Mouse (Mus musculus) fibroblast of lung, adult 2 months (primary cell): ENCODE results near the gene Ccdc163.
A peak's percentile ranks its signal among the peaks of the same experiment; 100 is the strongest.

Experiments used
- DNase-seq: peaks from one replicate; pipeline ENCODE4 v3.0.0-alpha.2; 2011; ENCODE audit warnings: low read depth

Gene Ccdc163

GRCm38 (mm10) chr4:116703804-116704203, 4.5 kb upstream of the Ccdc163 start:
- DNase-seq = peak; percentile 49

DNA sequence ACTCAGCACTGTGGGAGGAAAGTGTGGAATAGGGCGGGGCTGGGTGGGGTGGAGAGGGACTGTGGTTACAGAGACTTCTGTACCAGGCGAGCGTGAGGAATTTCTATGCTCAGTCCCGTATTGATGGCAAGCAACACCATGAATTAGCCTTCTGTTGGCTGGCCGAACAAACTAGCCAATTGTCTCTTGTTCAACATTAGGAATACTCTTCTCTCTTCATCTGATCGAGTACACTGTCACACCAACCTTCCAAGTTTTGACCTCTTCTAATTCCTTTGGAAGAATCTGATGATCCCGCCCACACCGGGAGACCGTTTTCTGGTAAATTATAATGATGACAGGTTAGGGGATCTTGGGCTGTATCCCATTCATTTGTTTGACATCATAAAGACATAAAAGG, 643 bp upstream of the Ccdc163 start:
- DNase-seq = no peak

DNA sequence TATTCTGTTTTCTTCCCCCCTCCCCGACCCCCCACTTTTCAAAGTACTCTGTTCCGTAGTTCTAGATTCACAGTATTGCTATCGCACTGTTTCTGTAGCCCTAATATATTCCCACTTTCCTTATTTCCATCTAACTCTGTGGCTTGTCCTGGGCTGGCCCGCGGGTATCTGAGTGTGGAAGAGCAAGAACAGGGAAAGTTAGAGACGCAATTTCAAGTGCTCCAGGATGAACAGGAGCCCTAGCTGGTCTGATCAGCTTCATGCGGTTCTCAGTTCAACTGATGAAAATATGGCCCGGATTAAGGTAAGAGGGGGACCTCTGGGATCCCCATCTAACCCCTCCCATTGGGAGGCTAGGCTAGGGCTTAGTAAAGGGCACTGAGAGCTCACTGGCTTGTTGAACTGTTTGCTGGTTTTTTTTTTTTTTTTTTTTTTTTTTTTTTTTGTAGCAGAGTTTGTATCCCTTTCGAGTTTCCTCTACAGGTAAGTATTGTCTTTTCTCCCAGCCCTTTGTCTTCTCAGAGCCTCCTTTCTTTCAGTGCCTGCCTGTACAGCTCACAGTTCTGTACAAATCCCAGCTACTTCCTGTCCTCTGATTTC, 582 bp downstream of the Ccdc163 start:
- DNase-seq = no peak

- no peak for DNase-seq
These were observed 1.8 kb downstream of the Ccdc163 start for GRCm38 (mm10) chr4:116710154-116710553.

GRCm38 (mm10) chr4:116712536-116712935, 4.2 kb downstream of the Ccdc163 start:
- no peak for DNase-seq

- DNase-seq = peak; percentile 27
These were observed 11.1 kb downstream of the Ccdc163 start for GRCm38 (mm10) chr4:116719396-116719795.

GRCm38 (mm10) chr4:116720343-116721097, 12.2 kb downstream of the Ccdc163 start, which contains the start of gene Tesk2:
Gene Tesk2 (plus strand): TSS chr4:116720948.
- peak; percentile 97 for DNase-seq

DNA sequence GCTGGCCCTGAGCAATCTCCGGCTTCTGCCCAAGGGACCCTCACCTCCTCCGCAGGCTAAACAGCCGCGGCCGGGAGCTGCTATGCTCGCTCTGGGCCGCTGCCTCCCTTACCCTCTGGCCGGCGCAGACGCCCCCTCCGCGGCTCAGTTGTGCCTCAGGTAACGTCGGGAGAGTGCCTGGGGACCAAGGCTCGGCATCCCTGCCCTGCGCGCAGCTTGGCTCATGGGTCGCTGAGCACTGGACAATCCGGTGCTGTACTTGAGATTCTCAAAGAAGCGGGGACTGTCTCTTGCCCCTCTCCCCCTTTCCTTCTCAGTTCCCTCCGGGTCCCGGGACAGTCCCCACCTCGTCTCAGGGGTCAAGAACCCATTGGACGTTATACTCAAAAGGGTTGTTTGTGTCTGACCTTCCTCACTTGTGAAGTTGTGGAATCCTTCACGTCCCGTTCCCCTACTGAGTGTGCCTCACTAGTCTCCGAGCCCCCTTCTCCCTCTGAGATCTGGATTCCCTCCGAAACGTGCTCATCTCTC, 12.9 kb downstream of the Ccdc163 start:
- DNase-seq = no peak

- no peak for DNase-seq
These were observed 13.9 kb downstream of the Ccdc163 start for GRCm38 (mm10) chr4:116722230-116722629.

GRCm38 (mm10) chr4:116725444-116725843, 17.1 kb downstream of the Ccdc163 start:
- DNase-seq = no peak

DNA sequence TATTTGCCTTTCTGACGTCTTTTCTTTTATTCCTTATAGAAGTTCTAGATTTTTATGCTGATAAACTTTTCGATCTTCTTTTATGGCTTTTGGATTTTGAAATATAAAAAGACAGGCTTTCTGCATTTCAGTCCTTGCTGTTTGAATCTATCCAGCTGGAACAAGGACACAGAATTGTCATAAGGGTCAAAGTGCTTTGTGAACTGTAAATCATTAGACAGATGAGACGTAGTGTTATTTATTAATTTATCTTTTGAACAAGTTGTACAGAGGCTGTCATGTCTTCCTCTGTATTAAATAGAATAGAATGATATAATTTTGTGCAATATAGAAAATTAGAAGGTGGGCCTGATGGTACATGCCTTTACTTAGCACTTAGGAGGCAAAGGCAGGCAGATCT, 19.1 kb downstream of the Ccdc163 start:
- no peak for DNase-seq

DNA sequence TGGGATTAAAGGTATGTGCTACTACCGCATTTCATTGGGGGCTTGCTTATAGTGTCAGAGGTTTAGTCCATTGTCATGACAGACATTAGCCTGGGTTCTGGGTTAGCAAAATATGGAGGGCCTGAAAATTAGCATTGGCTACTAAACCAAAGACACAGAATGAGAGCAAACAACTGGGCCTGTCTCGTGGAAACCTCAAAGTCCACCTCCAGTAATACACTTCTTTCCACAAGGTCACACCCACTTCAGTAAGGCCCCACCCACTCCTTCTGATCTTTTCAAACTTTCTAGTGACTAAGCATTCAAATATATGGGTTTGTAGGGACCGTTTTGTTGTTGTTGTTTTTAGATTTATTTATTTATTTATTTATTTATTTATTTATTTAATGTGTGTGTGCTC, 21.2 kb downstream of the Ccdc163 start:
- no peak for DNase-seq

- no peak for DNase-seq
These were observed 22.8 kb downstream of the Ccdc163 start for GRCm38 (mm10) chr4:116731077-116731476.

DNA sequence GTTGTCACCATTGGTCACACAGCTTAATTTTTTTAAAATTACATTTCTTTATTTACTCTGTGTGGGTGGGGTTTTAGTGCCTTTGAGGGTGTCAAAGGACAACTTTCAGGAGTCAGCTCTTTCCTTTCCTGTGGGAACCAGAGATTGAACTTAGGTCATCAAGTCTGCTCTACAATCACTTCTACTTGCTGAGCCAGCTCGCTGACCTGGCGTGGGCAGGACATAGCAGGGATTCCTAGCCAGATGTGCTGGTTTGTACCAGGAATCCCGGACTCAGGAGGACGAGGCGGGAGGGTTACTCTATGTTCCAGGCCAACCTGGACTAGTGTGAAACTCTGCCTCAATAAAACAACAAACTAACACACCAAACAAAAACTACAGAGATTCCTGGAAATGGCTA, 24.0 kb downstream of the Ccdc163 start:
- DNase-seq = no peak

GRCm38 (mm10) chr4:116734996-116735395, 26.7 kb downstream of the Ccdc163 start:
- no peak for DNase-seq

- no peak for DNase-seq
These were observed 30.9 kb downstream of the Ccdc163 start for GRCm38 (mm10) chr4:116738972-116739751.

DNA sequence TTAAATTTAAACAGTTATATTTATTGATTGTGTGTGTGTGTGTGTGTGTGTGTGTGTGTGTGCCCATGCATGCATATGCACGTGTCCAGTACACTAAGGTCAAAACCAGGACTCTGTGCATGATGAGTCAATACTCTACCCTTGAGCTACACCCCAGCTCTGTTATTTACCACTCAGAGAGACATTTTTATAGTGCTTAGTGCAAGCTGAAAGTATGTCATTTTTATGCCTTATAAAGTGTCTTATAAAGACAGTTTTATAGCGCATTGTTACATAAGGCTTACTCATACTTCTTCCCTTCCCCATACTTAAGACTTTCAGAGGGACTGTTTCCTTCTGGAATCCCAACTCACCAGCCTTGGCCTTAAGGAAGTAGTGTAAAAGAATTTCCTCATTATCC, 41.4 kb downstream of the Ccdc163 start:
- DNase-seq = no peak

GRCm38 (mm10) chr4:116761914-116762313, 53.6 kb downstream of the Ccdc163 start:
- no peak for DNase-seq

GRCm38 (mm10) chr4:116764001-116764400, 55.7 kb downstream of the Ccdc163 start:
- no peak for DNase-seq

DNA sequence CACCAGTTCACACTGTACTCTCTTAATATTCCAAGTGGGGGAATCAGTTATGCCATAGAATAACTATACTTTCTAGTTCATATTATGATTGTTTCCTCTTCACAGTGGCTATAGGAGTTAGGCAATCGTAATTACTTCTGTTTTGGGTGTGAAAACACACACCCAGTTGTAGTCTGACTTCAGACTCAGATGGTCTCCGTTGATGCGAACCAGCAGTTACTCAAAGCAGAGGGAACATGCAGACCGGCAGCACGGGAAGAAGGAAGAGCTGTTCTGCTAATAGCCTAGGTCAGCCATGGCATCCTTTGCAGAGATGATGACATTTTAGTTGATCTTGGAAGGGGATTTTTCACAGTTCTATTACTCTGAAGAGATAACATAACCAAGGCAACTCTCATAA, 60.2 kb downstream of the Ccdc163 start:
- DNase-seq = no peak

- DNase-seq = no peak
These were observed 60.8 kb downstream of the Ccdc163 start for GRCm38 (mm10) chr4:116769060-116769459.

- no peak for DNase-seq
These were observed 68.1 kb downstream of the Ccdc163 start for GRCm38 (mm10) chr4:116776391-116776790.

DNA sequence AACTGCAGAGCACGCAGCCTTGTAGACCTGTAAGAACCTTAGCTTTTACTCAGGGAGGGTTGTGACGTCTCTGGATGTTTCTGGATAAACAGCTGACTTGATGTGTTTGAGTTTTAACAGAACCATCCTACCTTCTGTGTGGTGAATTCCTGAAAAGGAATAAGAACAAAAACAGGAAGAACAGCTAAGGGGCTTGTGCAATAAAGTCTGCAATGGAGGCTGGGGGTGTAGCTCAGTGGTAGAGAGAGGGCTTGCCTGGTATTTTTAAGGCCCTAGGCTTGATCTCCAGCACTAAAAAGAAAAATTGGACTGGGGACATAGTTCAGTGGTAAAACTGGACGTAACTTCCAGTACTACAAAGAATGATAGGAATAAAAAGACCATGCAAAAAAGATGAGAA, 68.8 kb downstream of the Ccdc163 start:
- no peak for DNase-seq
